Mouse (Mus musculus) MEL (cell line): Measurements from ENCODE around the gene Snap29. TPM values are rescaled to one million over a fixed set of nuclear protein-coding genes. Genes with fewer than 3 reads are reported as not detected.

Experiments used
- DNase-seq: peaks from one replicate; pipeline ENCODE4 v3.0.0; 2011; ENCODE audit warnings: low read depth, low spot score
- H3K27ac ChIP-seq: 2 replicates; pipeline ENCODE4 v1.5.1; 2012; ENCODE audit warnings: low read depth, mild to moderate bottlenecking, control low read depth, low read length, moderate library complexity; ENCODE audit not compliant: control insufficient read depth
- H3K27me3 ChIP-seq, 2 experiments: fragments of 150-350 bp in 1 of 2; sonication (generic) in 1 of 2; 2 replicates each; pipeline ENCODE4 v1.6.1; 2012; ENCODE audit warnings: low read length in 2 of 2, mild to moderate bottlenecking in 2 of 2, improper control_type of control experiment in 1 of 2, moderate library complexity in 1 of 2; ENCODE audit not compliant: insufficient read depth in 2 of 2, control insufficient read depth in 1 of 2
- H3K36me3 ChIP-seq, 2 experiments: 2 replicates each; pipeline ENCODE4 v1.6.1; 2012 to 2014; ENCODE audit warnings: low read length in 2 of 2, improper control_type of control experiment in 1 of 2, inconsistent platforms in 1 of 2, mild to moderate bottlenecking in 1 of 2; ENCODE audit not compliant: insufficient read depth in 2 of 2, control insufficient read depth in 1 of 2
- H3K4me1 ChIP-seq, 2 experiments: fragments of 150-350 bp in 1 of 2; sonication (generic) in 1 of 2; 2 replicates each; pipeline ENCODE4 v1.6.1; 2012; ENCODE audit warnings: low read length in 2 of 2, improper control_type of control experiment in 1 of 2, mild to moderate bottlenecking in 1 of 2; ENCODE audit not compliant: insufficient read depth in 2 of 2, control insufficient read depth in 1 of 2
- H3K4me3 ChIP-seq, 2 experiments: fragments of 150-350 bp in 1 of 2; sonication (generic) in 1 of 2; 2 replicates each; pipeline ENCODE4 v1.5.1; 2012; ENCODE audit warnings: low read depth in 2 of 2, low read length in 2 of 2, mild to moderate bottlenecking in 2 of 2, moderate library complexity in 2 of 2, control low read depth in 1 of 2, improper control_type of control experiment in 1 of 2; ENCODE audit not compliant: control insufficient read depth in 1 of 2, insufficient read depth in 1 of 2
- H3K79me2 ChIP-seq: 2 replicates; pipeline ENCODE4 v1.6.1; 2012; ENCODE audit warnings: mild to moderate bottlenecking, low read length, moderate library complexity; ENCODE audit not compliant: control insufficient read depth, poor library complexity, insufficient read depth
- H3K9ac ChIP-seq: 2 replicates; pipeline ENCODE4 v1.6.1; 2012; ENCODE audit warnings: low read depth, mild to moderate bottlenecking, control low read depth, low read length, moderate library complexity; ENCODE audit not compliant: control insufficient read depth, poor library complexity, severe bottlenecking
- H3K9me3 ChIP-seq: fragments of 150-350 bp; sonication (generic); replicated peaks from 2 replicates; pipeline ENCODE4 v1.6.1; 2012; ENCODE audit warnings: mild to moderate bottlenecking, low read length, improper control_type of control experiment, moderate library complexity; ENCODE audit not compliant: insufficient read depth
- BHLHE40 ChIP-seq: IDR thresholded peaks from 2 replicates; pipeline ENCODE4 v1.6.1; 2012; ENCODE audit warnings: low read depth, mild to moderate bottlenecking, inconsistent platforms, low read length, improper control_type of control experiment, borderline replicate concordance
- CHD2 ChIP-seq: IDR thresholded peaks from 2 replicates; pipeline ENCODE4 v1.6.1; 2011; ENCODE audit warnings: low read length, improper control_type of control experiment
- ELF1 ChIP-seq: IDR thresholded peaks from 2 replicates; pipeline ENCODE4 v1.6.1; 2014; ENCODE audit warnings: low read depth, mild to moderate bottlenecking, inconsistent platforms, low read length, improper control_type of control experiment, moderate library complexity
- EP300 ChIP-seq, 2 experiments: IDR thresholded peaks; 2 replicates each; pipeline ENCODE4 v1.6.1; 2011; ENCODE audit warnings: improper control_type of control experiment in 2 of 2, low read length in 2 of 2, low read depth in 1 of 2, mild to moderate bottlenecking in 1 of 2
- ETS1 ChIP-seq: IDR thresholded peaks from 2 replicates; pipeline ENCODE4 v1.6.1; 2012; ENCODE audit warnings: low read depth, mild to moderate bottlenecking, inconsistent platforms, low read length, improper control_type of control experiment, moderate library complexity
- HCFC1 ChIP-seq: IDR thresholded peaks from 2 replicates; pipeline ENCODE4 v1.6.1; 2012; ENCODE audit warnings: low read depth, mild to moderate bottlenecking, inconsistent platforms, low read length, improper control_type of control experiment, moderate library complexity
- KAT2A ChIP-seq: conservative IDR thresholded peaks from 2 replicates; pipeline ENCODE4 v1.6.1; 2012; ENCODE audit warnings: low read depth, low read length, improper control_type of control experiment, inconsistent platforms
- MAFK ChIP-seq: IDR thresholded peaks from 2 replicates; pipeline ENCODE4 v1.6.1; 2011; ENCODE audit warnings: low read depth, mild to moderate bottlenecking, low read length, improper control_type of control experiment, borderline replicate concordance
- MAX ChIP-seq: IDR thresholded peaks from 2 replicates; pipeline ENCODE4 v1.6.1; 2011; ENCODE audit warnings: low read length, improper control_type of control experiment
- MYB ChIP-seq: IDR thresholded peaks from 2 replicates; pipeline ENCODE4 v1.6.1; 2011; ENCODE audit warnings: mild to moderate bottlenecking, low read depth, low read length, improper control_type of control experiment
- RCOR1 ChIP-seq: IDR thresholded peaks from 2 replicates; pipeline ENCODE4 v1.6.1; 2012; ENCODE audit warnings: low read depth, mild to moderate bottlenecking, inconsistent platforms, low read length, improper control_type of control experiment
- TAL1 ChIP-seq: IDR thresholded peaks from 2 replicates; pipeline ENCODE4 v1.6.1; 2012; ENCODE audit warnings: mild to moderate bottlenecking, inconsistent platforms, low read length, moderate library complexity, mixed read lengths
- TBP ChIP-seq: IDR thresholded peaks from 2 replicates; pipeline ENCODE4 v1.8.0; 2011; ENCODE audit warnings: low read depth, low read length, improper control_type of control experiment
- TCF12 ChIP-seq: IDR thresholded peaks from 2 replicates; pipeline ENCODE4 v1.6.1; 2014; ENCODE audit warnings: low read depth, mild to moderate bottlenecking, inconsistent platforms, low read length, improper control_type of control experiment, moderate library complexity
- ZMIZ1 ChIP-seq: IDR thresholded peaks from 2 replicates; pipeline ENCODE4 v1.6.1; 2012; ENCODE audit warnings: low read depth, mild to moderate bottlenecking, inconsistent platforms, low read length, improper control_type of control experiment, moderate library complexity
- polyA plus RNA-seq, 2 experiments: library from polyadenylated mRNA; stranded (reverse) in 1 of 2; unstranded in 1 of 2; fragments of >175 nt in 1 of 2; fragments of >200 nt in 1 of 2; gene quantifications; 2 replicates each; pipeline versions ENCODE4 v1.2.1 to v1.2.4; 2012; ENCODE audit warnings: low replicate concordance in 2 of 2, low read depth in 1 of 2; ENCODE audit not compliant: insufficient read length in 2 of 2, insufficient read depth in 1 of 2, missing spikeins in 1 of 2
- total RNA-seq: library from RNA; depleted of rRNA; stranded (reverse); fragments of 300-350 nt; gene quantifications from 2 replicates; pipeline ENCODE4 v1.2.3, GENCODE M21; 2012

The Snap29 gene
- total and polyA plus RNA-seq, 3 experiments, result 11.6 to 11.8 TPM; not detected in 1

DNA sequence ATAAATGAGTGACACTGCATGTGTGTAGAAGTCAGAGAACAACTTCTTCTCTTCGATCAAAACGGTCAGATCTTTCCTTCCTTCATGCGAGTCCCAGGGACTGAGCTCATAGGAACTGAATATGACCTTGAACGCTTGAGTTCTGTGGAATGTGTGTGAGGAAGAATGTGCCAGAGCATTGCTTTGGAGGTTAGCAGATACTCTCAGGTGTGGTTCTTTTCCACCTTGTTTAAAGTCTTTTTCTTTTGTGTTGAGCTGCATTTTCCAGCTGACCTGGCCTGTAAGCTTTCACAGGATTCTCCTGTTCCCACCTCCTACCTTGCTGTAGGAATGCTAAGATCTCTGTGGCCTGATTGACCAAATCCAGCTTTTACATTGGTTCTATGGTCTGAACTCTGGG lies 23.5 kb upstream of the Snap29 start:
- H3K9me3 ChIP-seq, result no peaks in the 10 kb centered on the region
- H3K27ac ChIP-seq, result no peak overlapping the region
- no peak for DNase-seq
- TF ChIP-seq KAT2A, result no peak
- no peak for TF ChIP-seq HCFC1
- TF ChIP-seq ZMIZ1, result no peak
- TF ChIP-seq MYB, result no peak
- no peak for TF ChIP-seq CHD2
- H3K79me2 ChIP-seq, result no peaks in the 10 kb centered on the region
- peaks cover 4 to 7% of the 10 kb centered on the region in 2 experiments; a peak in 2 of 4 replicates for H3K4me1 ChIP-seq
- H3K4me3 ChIP-seq, result no peak overlapping the region
- peaks cover 4 to 6% of the 10 kb centered on the region in 2 experiments for H3K36me3 ChIP-seq
- H3K27me3 ChIP-seq, result no peaks in the 10 kb centered on the region
- H3K9ac ChIP-seq, result no peak overlapping the region

GRCm38 (mm10) chr16:17383594-17384326 lies 22.0 kb upstream of the Snap29 start:
- Histone ChIP-seq H3K4me3 (no peak overlapping the region), H3K27me3 (no peaks in the 10 kb centered on the region), H3K4me1 (peaks cover 4 to 7% of the 10 kb centered on the region in 2 experiments; a peak in 2 of 4 replicates), H3K27ac (no peak overlapping the region), H3K36me3 (peaks cover 4 to 6% of the 10 kb centered on the region in 2 experiments), H3K9ac (no peak overlapping the region), H3K79me2 (no peaks in the 10 kb centered on the region), H3K9me3 (no peaks in the 10 kb centered on the region)
- DNase-seq, result peak; percentile 31
- TF ChIP-seq MAFK (0 out of 2 replicates have a peak, but pooled peaks have one; percentile 38), TCF12 (peak; percentile 27; the same call in 1 of the 2 replicates), TAL1 (no peak), TBP (0 out of 2 replicates have a peak, but pooled peaks have one; percentile 38), RCOR1 (no peak), EP300 (IDR thresholded peaks at IDR 0.05; ENCODE audit: low read depth in 1 of 2, low read length in 2 of 2) (peak; percentile 46 to 56; a peak in 3 of 4 replicates), ETS1 (no peak), ELF1 (no peak)

DNA sequence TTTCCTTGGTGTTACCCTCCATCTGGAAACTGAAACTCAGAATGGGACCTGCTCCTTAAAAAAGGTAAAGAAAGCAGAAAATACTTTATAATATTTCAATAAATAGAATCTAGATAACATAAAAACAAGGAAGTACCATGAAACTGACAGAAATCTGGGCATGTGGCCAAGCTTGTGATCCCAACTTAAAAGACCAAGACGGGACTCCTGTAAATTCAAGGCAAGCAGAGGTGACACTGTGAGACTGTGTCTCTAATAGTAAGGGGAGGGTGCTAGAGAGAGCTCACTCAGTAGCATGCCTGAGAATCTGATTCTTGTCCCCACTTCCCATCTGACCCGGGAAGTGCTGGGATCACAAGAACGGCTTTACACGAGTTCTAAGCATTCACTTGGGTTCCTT lies 13.0 kb upstream of the Snap29 start:
- no peaks in the 10 kb centered on the region for H3K79me2 ChIP-seq
- peak; percentile 79 for DNase-seq
- peaks cover 0 to 4% of the 10 kb centered on the region in 2 experiments; a peak in 3 of 4 replicates for H3K4me1 ChIP-seq
- no peaks in the 10 kb centered on the region for H3K27me3 ChIP-seq
- TF ChIP-seq EP300 (IDR thresholded peaks at IDR 0.05; ENCODE audit: low read depth in 1 of 2, low read length in 2 of 2) (0 out of 4 replicates have a peak, but pooled peaks of 1 of the 2 experiments have one; percentile 16), BHLHE40 (no peak), MAX (no peak), MYB (no peak), RCOR1 (peak; percentile 82)
- H3K27ac ChIP-seq, result no peak overlapping the region
- H3K36me3 ChIP-seq, result peaks cover 0 to 7% of the 10 kb centered on the region in 2 experiments; a peak in 2 of 4 replicates
- H3K9ac ChIP-seq, result no peak overlapping the region
- H3K4me3 ChIP-seq, result no peak overlapping the region
- H3K9me3 ChIP-seq, result no peaks in the 10 kb centered on the region
